Mouse (Mus musculus): ENCODE results near the gene Wdr18. TPM values are rescaled to one million over a fixed set of nuclear protein-coding genes. Genes with fewer than 3 reads are reported as not detected.

The Wdr18 gene
- total and polyA plus RNA-seq, 3 experiments: 54.2 to 92.1 (median 70.8) TPM

DNA sequence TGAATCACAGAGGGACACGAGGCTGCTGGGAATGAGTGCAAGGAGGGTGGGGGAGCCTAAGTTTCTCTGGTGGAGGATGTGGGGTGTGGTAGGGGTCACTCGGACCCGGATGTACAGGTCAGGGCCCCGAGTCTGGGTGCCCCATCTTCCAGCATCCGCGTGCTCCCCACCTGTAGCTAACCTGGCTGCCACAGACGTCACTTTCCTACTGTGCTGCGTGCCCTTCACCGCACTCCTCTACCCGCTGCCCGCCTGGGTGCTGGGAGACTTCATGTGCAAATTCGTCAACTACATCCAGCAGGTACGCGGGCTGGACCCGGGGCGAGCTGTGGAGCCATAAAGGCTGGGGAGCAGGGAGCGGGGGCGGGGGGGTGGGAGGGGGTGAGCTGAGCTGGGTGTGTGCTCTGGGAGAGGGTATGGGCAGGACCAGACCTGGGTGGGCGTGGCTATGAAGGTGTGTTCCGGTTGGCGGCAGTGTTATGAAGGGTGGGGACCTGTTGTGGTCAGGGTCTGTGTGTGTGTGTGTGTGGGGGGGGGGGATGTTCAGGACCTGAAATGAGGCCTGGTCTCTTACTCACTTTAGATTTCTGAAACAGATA lies 40.6 kb upstream of the Wdr18 start:
- H3K4me1 ChIP-seq (ENCODE audit: control insufficient read depth in 1 of 2, insufficient read depth in 2 of 2): peaks cover 10 to 38% of the 10 kb centered on the region in 2 experiments

DNA sequence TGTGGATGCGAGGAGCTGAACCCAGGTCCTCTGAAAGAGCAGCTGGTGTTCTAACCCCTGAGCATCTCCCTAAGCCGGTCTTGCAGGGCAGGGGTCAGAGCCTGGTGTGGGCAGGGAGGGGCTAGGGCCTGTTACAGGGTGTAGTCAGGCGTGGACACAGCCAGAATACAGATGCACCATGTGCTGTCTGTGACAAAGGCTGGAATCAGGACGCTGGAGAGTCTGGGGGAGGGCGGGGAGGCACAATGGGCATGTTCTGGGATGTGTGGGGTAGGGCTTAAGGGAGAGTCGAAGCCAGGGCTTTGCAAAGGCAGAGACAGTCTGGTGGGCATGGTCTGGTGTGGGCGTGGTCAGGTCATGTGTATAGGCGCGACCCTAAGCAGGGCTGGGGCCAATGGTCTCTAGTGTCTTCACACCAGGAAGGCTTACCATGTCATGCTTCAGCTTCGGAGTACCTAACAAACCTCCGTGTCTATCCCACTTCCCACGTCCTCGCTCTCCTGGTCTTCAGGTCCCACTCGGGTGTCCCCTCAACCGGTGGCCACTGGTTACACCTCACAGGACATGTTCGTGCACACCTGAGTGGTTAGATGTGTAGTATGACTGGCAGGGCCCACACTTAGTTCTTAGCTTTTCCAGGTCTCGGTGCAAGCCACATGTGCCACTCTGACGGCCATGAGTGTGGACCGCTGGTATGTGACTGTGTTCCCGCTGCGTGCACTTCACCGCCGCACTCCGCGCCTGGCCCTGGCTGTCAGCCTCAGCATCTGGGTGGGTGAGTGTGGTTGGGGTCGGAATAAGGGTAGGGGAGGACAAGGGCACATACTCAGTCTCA lies 39.7 kb upstream of the Wdr18 start:
- H3K9me3 ChIP-seq (replicated peaks; ENCODE audit: low read length): peaks cover 4% of the 10 kb centered on the region
- no peaks in the 10 kb centered on the region; the same call in 1 of the 2 replicates for H3K79me2 ChIP-seq (replicated peaks; ENCODE audit: control insufficient read depth, extremely low read depth, insufficient read depth, poor library complexity, severe bottlenecking)
- dilution Hi-C loops (cut with MboI; ENCODE audit: extremely low pct_ligation_motif_present, extremely low pct_unique_long_range_greater_than_20kb, low sequenced_read_pairs): no loop called here
- no peak overlapping the region for H3K4me2 ChIP-seq (ENCODE audit: insufficient read depth, low read depth, poor library complexity, severe bottlenecking)
- H3K4me1 ChIP-seq (ENCODE audit: control insufficient read depth in 1 of 2, insufficient read depth in 2 of 2): peaks cover 9 to 33% of the 10 kb centered on the region in 2 experiments
- no peaks in the 10 kb centered on the region for H3K27me3 ChIP-seq (replicated peaks)
- in situ Hi-C loops (cut with MboI; ENCODE audit: low pct_ligation_motif_present, low pct_unique_long_range_greater_than_20kb, low sequenced_read_pairs): loop anchor here (5.0 kb wide), 1 partner anchor 88 kb away; no protein-coding TSS in a partner anchor
- H3K27ac ChIP-seq (ENCODE audit: insufficient read depth, low read depth): no peak overlapping the region
- no peak overlapping the region for H3K9ac ChIP-seq (ENCODE audit: insufficient read depth, low read depth)
- no peak overlapping the region for H3K4me3 ChIP-seq (replicated peaks in 1 of 3; ENCODE audit: low read depth in 2 of 3, low read length in 2 of 3, poor library complexity in 1 of 3)
- no peaks in the 10 kb centered on the region for H3K36me3 ChIP-seq (replicated peaks in 1 of 2; ENCODE audit: control insufficient read depth in 1 of 2, insufficient read depth in 1 of 2, low read length in 1 of 2)
- no peak for DNase-seq (ENCODE audit: extremely low read depth)
- no peak for TF ChIP-seq RCOR1 (conservative IDR thresholded peaks at IDR 0.05; ENCODE audit: low read depth, low read length)
- TF ChIP-seq TCF12 (IDR thresholded peaks at IDR 0.05; ENCODE audit: low read depth, low read length): no peak
- no peak for TF ChIP-seq ZC3H11A (IDR thresholded peaks at IDR 0.05; ENCODE audit: low read depth, low read length)
- no peak for TF ChIP-seq CTCF (conservative IDR thresholded peaks at IDR 0.05 in 1 of 2, IDR thresholded peaks at IDR 0.05 in 1 of 2; ENCODE audit: low read depth in 2 of 2, low read length in 2 of 2)
- TF ChIP-seq MAZ (IDR thresholded peaks at IDR 0.05; ENCODE audit: low read depth, low read length): no peak

More for the DNA sequence above, 40.6 kb upstream of the Wdr18 start:
- Histone ChIP-seq H3K79me2 (replicated peaks; ENCODE audit: control insufficient read depth, extremely low read depth, insufficient read depth, poor library complexity, severe bottlenecking) (no peaks in the 10 kb centered on the region; the same call in 1 of the 2 replicates), H3K4me2 (ENCODE audit: insufficient read depth, low read depth, poor library complexity, severe bottlenecking) (no peak overlapping the region), H3K36me3 (replicated peaks in 1 of 2; ENCODE audit: control insufficient read depth in 1 of 2, insufficient read depth in 1 of 2, low read length in 1 of 2) (peaks cover 0 to 2% of the 10 kb centered on the region in 2 experiments), H3K27me3 (replicated peaks) (no peaks in the 10 kb centered on the region), H3K4me3 (replicated peaks in 1 of 3; ENCODE audit: low read depth in 2 of 3, low read length in 2 of 3, poor library complexity in 1 of 3) (no peak overlapping the region), H3K27ac (ENCODE audit: insufficient read depth, low read depth) (no peak overlapping the region), H3K9me3 (replicated peaks; ENCODE audit: low read length) (peaks cover 4% of the 10 kb centered on the region), H3K9ac (ENCODE audit: insufficient read depth, low read depth) (no peak overlapping the region)
- TF ChIP-seq NELFE (IDR thresholded peaks at IDR 0.05; ENCODE audit: low read depth, low read length): no peak
- no peak for TF ChIP-seq MAFK (IDR thresholded peaks at IDR 0.05; ENCODE audit: insufficient replicate concordance, low read length)
- no peak for TF ChIP-seq BHLHE40 (IDR thresholded peaks at IDR 0.05; ENCODE audit: low read depth, low read length)
- no peak for TF ChIP-seq RCOR1 (conservative IDR thresholded peaks at IDR 0.05; ENCODE audit: low read depth, low read length)
- TF ChIP-seq JUND (conservative IDR thresholded peaks at IDR 0.05; ENCODE audit: low read depth, low read length): no peak
- no peak for TF ChIP-seq MYC (IDR thresholded peaks at IDR 0.05; ENCODE audit: low read depth, low read length)
- TF ChIP-seq ZKSCAN1 (IDR thresholded peaks at IDR 0.05; ENCODE audit: borderline replicate concordance, low read depth, low read length): no peak
- no peak for TF ChIP-seq MAX (IDR thresholded peaks at IDR 0.05; ENCODE audit: low read length)
- no peak for TF ChIP-seq KAT2A (IDR thresholded peaks at IDR 0.05; ENCODE audit: insufficient replicate concordance, low read length)
- TF ChIP-seq TBP (conservative IDR thresholded peaks at IDR 0.05; ENCODE audit: low read depth, low read length): no peak
- no peak for TF ChIP-seq USF2 (conservative IDR thresholded peaks at IDR 0.05; ENCODE audit: low read depth, low read length)
- TF ChIP-seq MAZ (IDR thresholded peaks at IDR 0.05; ENCODE audit: low read depth, low read length): no peak
- no peak for TF ChIP-seq E2F4 (IDR thresholded peaks at IDR 0.05; ENCODE audit: insufficient replicate concordance, low read depth, low read length)
- no peak for DNase-seq (ENCODE audit: extremely low read depth)
- in situ Hi-C loops (cut with MboI; ENCODE audit: low pct_ligation_motif_present, low pct_unique_long_range_greater_than_20kb, low sequenced_read_pairs): no loop called here
- dilution Hi-C loops (cut with MboI; ENCODE audit: extremely low pct_ligation_motif_present, extremely low pct_unique_long_range_greater_than_20kb, low sequenced_read_pairs): no loop called here
